Mouse (Mus musculus) layer of hippocampus, adult 2 months (tissue): ENCODE measurements at regions not wholly inside any gene's neighbourhood (a gene's known extent, or its start where the extent isn't known, plus 50 kb on each side); places are given as distances from the start of the nearest gene placed in this dataset.

Experiments used
- DNase-seq, 2 experiments: peaks; one replicate each; pipeline ENCODE4 v3.0.0; 2022; ENCODE audit warnings: low spot score in 2 of 2
- H3K27ac ChIP-seq: fragments of 200-600 bp; 2 replicates; pipeline ENCODE4 v1.8.1; 2022
- H3K4me3 ChIP-seq: fragments of 200-600 bp; 2 replicates; pipeline ENCODE4 v1.8.1; 2022; ENCODE audit warnings: mild to moderate bottlenecking
- CTCF ChIP-seq: fragments of 200-600 bp; conservative IDR thresholded peaks from 2 replicates; pipeline ENCODE4 v1.8.1; 2022; ENCODE audit warnings: antibody characterized with exemption, mild to moderate bottlenecking, moderate library complexity

DNA sequence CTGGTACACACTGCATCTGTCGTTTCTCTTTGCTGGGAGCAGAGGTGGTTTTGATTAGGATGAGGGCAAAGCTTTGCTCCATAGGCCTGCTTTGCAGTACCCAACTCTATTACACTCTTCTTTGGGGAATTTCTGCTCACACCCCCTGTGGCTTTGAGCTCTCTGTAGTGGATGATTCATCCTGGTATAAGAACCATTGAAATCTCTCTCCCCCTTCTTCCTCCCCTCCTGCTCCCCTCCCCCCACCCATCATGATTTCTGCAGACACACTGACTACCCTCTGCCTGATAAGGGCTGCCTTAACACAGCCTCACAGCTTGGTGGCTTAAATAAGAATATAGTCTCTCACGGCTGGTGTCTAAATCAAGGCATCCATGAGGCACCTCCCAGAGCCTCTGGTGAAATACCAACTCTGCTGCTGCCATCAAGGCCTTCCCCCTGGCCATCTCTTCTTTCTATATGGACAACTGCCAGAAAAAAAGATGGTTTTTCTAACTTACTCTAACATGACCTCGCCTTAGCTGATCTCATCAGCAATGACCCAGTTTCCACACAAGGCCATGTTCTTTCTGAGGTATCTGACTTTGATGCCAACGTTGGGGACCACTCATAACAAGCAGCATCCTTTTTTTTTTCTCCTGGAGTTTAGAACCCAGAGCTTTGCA is 81.5 kb upstream of the Camk1g start:
- TF ChIP-seq CTCF, result no peak
- DNase-seq, result no peak
- H3K27ac ChIP-seq, result no peak overlapping the region
- H3K4me3 ChIP-seq, result no peak overlapping the region

DNA sequence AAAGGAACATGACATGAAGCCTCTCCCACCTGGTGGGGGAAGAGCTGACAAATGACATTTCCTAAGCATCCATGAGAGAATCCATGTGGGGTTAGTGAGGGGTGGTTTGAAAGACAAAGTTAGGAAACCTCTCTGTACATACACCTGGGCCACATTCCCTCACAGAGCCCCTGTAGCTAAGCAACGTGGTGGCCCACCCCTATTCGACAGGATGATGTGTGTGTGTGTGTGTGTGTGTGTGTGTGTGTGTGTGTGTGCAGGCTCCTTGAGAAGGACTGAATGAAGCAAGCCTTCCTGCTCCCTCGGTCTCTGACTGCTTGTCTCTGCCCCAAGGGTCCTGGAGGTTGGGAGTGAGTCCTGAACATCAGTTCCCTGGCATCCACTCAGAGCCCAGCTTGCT is 80.7 kb upstream of the Camk1g start:
- Histone ChIP-seq H3K4me3 (no peak overlapping the region), H3K27ac (no peak overlapping the region)
- DNase-seq, result no peak
- no peak for TF ChIP-seq CTCF

DNA sequence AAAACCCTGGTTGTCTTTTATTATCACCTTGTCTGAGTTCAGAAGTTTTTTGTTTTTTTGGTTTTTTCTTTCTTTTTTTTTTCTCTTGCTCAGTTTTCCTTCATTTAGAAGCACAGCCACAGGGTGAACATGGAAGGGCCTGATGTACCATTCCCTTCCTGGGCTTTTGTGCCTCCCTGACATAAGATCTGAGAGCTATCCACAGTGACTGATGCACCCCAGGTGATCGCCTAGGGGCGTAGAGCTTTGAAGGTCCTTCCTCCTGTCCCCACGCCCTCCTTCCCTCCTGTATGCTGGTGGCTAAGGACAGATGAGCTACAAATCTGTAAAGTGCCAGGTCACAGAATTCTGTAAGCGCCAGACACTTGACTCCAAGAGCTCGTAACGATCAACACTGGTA is 80.1 kb upstream of the Camk1g start:
- no peak overlapping the region for H3K27ac ChIP-seq
- TF ChIP-seq CTCF, result no peak
- no peak for DNase-seq

DNA sequence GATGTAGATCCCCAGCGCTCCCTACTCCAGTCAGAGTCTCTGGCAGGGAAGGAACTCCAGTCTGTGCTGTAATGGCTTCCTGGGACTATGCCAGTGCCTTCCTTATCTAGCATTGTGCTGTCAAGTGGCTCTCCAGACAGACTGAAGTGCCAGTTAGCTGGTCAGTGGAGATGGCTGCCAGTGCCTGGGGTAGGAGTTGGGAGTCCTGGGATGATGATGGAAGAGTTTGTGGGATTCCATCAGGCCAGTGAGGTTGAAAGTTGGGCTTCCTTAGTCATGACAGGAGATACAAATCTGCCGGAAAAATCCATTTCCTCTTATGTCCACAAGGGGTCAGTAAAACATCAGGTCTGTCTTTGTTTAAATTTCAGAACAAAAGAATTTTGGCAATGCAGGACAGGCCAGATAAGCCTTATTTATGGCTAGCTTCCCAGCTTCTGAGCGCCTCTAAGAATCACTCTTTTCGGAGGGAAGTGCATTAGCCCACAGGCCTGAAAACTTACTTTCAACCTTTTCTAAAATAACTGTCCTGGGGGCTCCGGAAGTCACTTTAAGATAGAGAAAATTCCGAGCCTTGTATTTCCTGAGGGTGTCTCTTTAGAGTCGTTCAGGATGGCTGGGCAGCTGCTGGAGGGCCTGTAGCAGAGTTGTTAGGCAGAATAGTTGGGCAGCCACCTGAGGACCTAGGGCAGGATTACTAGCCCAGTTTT is 79.5 kb upstream of the Camk1g start:
- peak; percentile 32 to 38 for DNase-seq
- peak; percentile 94 for TF ChIP-seq CTCF
- Histone ChIP-seq H3K4me3 (no peak overlapping the region), H3K27ac (peak overlapping the region; percentile 24; the same call in 1 of the 2 replicates)

More for the DNA sequence above, 80.1 kb upstream of the Camk1g start:
- no peak overlapping the region for H3K4me3 ChIP-seq

DNA sequence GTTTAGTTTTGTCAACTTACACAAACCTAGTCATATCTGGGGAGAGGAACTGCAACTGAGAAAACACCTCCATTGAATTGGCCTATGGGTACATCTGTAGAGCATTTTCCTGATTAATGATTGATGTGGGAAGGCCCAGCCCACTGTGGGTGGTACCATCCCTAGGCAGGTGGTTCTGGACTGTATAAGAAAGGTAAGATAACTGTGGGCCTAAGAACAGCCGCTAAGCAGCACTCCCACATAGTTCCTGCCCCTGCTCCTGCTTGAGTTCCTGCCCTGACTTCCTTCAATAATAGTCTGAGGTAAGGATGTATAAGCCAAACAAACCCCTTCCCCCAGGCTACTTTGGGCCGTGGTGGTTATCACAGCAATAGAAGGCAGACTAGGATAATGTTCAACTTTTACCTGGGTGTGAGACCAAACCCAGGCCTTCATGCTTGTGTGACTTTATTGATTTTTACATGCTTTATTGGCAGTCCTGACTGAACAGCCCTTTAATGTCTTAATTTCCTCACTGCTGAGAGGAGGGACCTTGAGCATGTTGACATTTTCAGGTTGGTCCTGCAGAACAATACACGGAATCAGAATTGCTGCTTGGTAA is 78.8 kb upstream of the Camk1g start:
- H3K27ac ChIP-seq, result peak overlapping the region; percentile 24; the same call in 1 of the 2 replicates
- DNase-seq, result no peak

DNA sequence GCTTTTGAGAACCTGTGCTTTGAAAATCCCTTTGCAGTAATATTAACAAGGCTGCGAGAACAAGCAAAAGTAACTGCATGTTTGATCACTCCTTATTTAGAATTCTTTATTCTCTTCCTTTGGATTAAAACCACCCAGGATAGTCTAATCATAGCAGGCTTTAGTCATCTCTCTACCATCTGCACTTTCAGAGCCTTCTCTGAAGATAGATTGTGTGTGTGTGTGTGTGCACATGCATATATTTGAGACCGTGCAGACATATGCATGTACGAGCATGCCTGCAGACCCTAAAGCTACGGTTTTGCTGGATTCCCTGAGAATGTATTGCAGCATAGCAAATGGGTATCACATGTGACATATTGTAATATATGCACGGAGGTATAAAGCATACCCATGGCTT is 77.5 kb upstream of the Camk1g start:
- no peak for TF ChIP-seq CTCF
- 0 out of 2 replicates have a peak overlapping the region, but pooled peaks have one; percentile 47 for H3K27ac ChIP-seq
- no peak overlapping the region for H3K4me3 ChIP-seq
- peak in 1 of 2 experiments; percentile 49 for DNase-seq

More for the DNA sequence above, 78.8 kb upstream of the Camk1g start:
- no peak for TF ChIP-seq CTCF
- H3K4me3 ChIP-seq, result no peak overlapping the region

DNA sequence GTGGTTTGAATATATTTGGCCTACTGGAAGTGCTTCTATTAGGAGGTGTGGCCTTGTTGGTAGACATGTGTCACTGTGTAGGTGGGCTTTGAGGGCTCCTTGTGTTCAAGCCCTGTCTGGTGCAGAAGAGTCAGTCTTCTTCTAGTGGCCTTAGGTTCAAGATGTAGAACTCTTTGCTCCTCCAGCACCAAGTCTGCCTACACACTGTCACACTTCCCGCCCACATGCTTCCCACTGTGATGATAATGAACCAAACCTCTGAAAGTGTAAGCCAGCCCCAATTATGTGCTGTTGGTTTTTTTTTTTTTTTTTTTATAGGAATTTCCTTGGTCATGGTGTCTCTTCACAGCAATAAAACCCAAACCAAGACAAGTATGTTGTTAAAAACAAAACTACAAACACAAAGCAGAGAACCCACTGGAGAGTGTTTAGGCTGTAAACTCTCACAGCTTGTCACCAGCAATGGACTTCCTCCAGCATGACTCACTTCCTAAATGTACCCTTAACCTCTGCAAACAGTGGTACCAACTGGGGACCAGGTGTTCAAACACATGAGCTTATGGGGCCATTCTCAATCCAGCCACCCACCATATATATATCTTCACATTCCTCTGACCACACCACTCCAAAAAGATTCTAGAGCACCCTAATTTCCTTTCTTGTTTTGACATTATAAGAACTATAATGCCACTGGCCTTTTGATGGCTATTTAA is 74.0 kb upstream of the Camk1g start:
- Histone ChIP-seq H3K4me3 (no peak overlapping the region), H3K27ac (no peak overlapping the region)
- DNase-seq, result no peak
- TF ChIP-seq CTCF, result no peak

DNA sequence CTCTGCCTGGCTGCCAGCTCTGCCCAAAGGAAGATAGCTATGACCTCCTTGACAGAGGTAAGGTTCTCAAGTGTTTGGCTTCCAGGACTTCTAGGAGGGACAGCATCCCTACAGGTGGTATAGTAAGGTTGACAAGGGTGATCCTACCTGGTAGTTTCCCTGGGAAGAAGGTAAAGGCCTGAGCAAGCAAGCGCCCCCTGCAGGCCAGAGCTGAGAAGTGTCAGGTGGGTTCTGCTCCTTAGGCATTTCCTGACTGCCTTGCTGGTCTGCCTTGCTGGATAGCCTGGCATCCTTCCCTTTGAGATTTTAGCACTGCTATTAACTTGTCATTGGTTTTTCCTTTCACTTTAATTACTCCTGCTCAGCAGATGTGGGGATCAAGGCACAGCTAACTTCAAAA is 70.4 kb upstream of the Camk1g start:
- peak; percentile 66 for TF ChIP-seq CTCF
- DNase-seq, result no peak
- Histone ChIP-seq H3K4me3 (no peak overlapping the region), H3K27ac (no peak overlapping the region)

DNA sequence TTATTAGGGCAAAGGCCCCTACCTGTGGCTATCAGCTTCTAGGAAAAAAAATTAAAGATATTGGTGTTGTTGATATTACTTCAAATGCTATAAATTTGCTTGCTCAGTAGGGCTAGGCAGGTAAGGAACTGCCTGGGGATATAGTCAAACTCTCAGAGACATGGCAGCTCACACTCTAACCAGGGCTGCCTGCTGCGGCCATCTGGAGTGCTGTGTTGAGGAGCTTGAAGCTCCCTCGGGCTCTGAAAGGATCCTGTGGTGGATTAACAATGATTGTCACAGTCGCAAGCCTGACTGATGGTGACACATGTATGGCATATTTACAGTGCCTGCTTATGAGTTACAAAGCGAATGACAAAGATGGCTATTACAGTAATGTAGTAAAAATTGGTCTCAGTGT is 64.2 kb upstream of the Camk1g start:
- DNase-seq, result no peak
- Histone ChIP-seq H3K4me3 (no peak overlapping the region), H3K27ac (no peak overlapping the region)
- TF ChIP-seq CTCF, result no peak

DNA sequence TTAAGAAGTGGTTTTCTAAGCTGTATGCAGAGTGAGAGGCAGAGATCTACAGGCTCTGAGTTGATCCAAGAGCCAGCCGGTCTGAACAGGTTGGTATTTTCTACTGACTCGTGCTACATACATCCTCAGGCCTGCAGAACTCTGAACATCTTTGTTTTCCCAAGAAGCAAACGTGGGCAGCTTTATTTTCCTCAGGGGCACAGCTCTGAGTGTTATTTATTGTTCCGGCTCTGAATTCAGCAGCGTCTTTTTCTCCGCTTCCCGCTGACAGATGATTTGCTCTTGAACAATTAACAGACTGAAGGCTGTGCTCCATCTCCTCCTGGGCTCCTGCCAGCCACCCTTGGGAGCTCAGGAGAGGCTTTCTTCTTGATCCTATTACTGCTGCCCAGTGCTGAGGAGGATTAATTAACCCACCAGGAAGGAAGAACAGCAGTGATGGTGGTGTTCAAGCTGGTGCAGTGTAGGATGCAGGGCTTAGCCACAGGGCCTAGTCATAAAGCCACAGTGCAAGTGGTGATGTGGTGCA is 63.5 kb upstream of the Camk1g start:
- H3K27ac ChIP-seq, result no peak overlapping the region
- no peak for TF ChIP-seq CTCF
- peak; percentile 31 to 40 for DNase-seq
- no peak overlapping the region for H3K4me3 ChIP-seq

DNA sequence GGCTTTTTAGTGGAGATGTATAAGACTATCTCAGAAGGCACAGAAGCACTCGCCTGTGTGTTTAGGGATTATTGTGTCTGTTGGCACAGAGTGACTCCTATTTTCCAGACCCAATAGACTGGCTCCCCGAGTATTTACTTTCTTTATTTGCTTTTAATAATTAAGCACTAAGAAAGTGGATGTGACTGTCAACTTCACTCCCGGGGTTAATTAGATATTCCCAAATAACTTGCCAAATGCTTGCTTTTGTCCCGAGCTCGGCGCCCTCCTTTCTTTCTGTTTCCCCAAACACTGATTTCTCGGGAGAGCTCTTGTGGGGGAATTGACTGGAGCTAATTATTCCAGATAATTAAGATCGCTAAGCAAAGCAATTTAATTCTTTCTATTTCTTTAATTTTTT is 60.1 kb upstream of the Camk1g start:
- Histone ChIP-seq H3K27ac (no peak overlapping the region), H3K4me3 (no peak overlapping the region)
- TF ChIP-seq CTCF, result no peak
- DNase-seq, result no peak

DNA sequence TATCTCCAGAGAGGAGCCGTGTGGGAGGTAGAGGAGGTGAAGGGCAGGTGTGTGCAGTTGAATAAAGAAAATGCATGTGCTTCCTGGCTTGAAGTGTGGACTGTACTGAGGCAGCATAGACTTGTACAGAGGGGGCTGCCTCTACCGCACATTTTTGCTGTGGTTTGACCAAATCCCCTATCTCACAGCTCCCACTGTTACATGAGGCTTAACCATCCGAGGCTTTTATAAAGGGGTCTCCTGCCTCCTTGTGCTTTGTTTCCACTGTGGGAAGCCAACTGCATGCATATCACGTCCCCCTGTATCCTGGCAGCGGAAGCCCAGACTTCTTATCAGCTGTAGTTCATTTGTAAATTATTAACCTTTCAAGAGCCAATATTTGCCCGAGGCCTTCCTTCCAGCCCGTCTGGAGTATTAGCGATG is 53.6 kb upstream of the Camk1g start:
- Histone ChIP-seq H3K4me3 (no peak overlapping the region), H3K27ac (no peak overlapping the region)
- no peak for TF ChIP-seq CTCF
- DNase-seq, result no peak

DNA sequence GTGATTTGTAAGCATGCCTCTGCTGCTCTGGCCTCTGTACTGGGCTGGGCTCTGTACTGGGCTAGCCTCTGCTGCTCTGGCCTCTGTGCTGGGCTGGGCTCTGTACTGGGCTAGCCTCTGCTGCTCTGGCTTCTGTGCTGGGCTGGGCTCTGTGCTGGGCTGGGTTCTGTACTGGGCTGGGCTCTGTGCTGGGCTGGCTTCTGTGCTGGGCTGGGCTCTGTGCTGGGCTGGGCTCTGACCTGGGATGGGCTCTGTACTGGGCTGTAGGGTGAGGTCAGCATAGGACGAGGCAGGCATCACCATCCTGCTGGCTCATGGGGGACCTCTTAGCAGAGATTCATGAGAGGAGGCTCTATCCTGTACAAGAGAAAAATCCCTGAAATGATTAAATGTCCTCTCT is 52.8 kb upstream of the Camk1g start:
- no peak for DNase-seq
- TF ChIP-seq CTCF, result no peak

More for the DNA sequence above, 52.8 kb upstream of the Camk1g start:
- no peak overlapping the region for H3K4me3 ChIP-seq
- H3K27ac ChIP-seq, result no peak overlapping the region
